Mouse (Mus musculus) forebrain, embryonic 11.5 days (tissue): ENCODE results near the gene Rprd1b. TPM values are rescaled to one million over a fixed set of nuclear protein-coding genes. Genes with fewer than 3 reads are reported as not detected.

Source experiments
- ATAC-seq: fragments of 200-750 bp; cut with Nextera tagmentation; replicated peaks from 2 replicates; pipeline ENCODE4 v1.8.0; 2017; ENCODE audit warnings: moderate TSS enrichment; ENCODE audit not compliant: low FRiP score
- DNase-seq: peaks from one replicate; pipeline ENCODE4 v3.0.0-alpha.2; 2017; ENCODE audit warnings: low spot score
- H3K27ac ChIP-seq: fragments of 300-500 bp; sonication (generic); 2 replicates; pipeline ENCODE4 v1.5.1; 2014; ENCODE audit warnings: low read depth, low read length
- H3K27me3 ChIP-seq: fragments of 300-500 bp; sonication (generic); 2 replicates; pipeline ENCODE4 v1.6.1; 2014; ENCODE audit warnings: mild to moderate bottlenecking, low read length, mixed read lengths; ENCODE audit not compliant: control insufficient read depth, insufficient read depth
- H3K36me3 ChIP-seq: fragments of 300-500 bp; sonication (generic); 2 replicates; pipeline ENCODE4 v1.6.1; 2014; ENCODE audit warnings: mild to moderate bottlenecking, low read length, moderate library complexity, mixed read lengths; ENCODE audit not compliant: control insufficient read depth, insufficient read depth
- H3K4me1 ChIP-seq: fragments of 300-500 bp; sonication (generic); replicated peaks from 2 replicates; pipeline ENCODE4 v1.6.1; 2014; ENCODE audit warnings: low read length, mixed read lengths; ENCODE audit not compliant: control insufficient read depth, insufficient read depth
- H3K4me2 ChIP-seq: fragments of 300-500 bp; sonication (generic); 2 replicates; pipeline ENCODE4 v1.6.1; 2014; ENCODE audit warnings: low read depth, mild to moderate bottlenecking, low read length, moderate library complexity, mixed read lengths; ENCODE audit not compliant: severe bottlenecking
- H3K4me3 ChIP-seq: fragments of 300-500 bp; sonication (generic); 2 replicates; pipeline ENCODE4 v1.5.1; 2014; ENCODE audit warnings: low read depth, low read length
- H3K9ac ChIP-seq: fragments of 300-500 bp; sonication (generic); 2 replicates; pipeline ENCODE4 v1.6.1; 2014; ENCODE audit warnings: low read length
- H3K9me3 ChIP-seq: fragments of 300-500 bp; sonication (generic); 2 replicates; pipeline ENCODE4 v1.6.1; 2016; ENCODE audit warnings: low read length, mixed read lengths; ENCODE audit not compliant: control insufficient read depth
- WGBS: fragments of 180-500 bp; shearing (Covaris S2); extraction: QIAGEN DNeasy Blood & Tissue Kit; methylation state at CpG from one replicate; pipeline ENCODE4 v1.1.7; 2014; 5-methylcytosine and 5-hydroxymethylcytosine counted together
- polyA plus RNA-seq: library from polyadenylated mRNA; unstranded; fragments of >200 nt; fragmentation: Nextera tagmentation; extraction: Ambion mirVana; gene quantifications from 2 replicates; pipeline ENCODE4 v1.2.1, GENCODE M21; 2014

The Rprd1b gene
- polyA plus RNA-seq, 1 experiment from 2014 or later: 65.6 TPM

- Histone ChIP-seq H3K36me3 (peaks cover 2% of the 10 kb centered on the region; the same call in 1 of the 2 replicates), H3K4me3 (no peak overlapping the region), H3K4me2 (no peak overlapping the region), H3K4me1 (no peaks in the 10 kb centered on the region), H3K27me3 (no peaks in the 10 kb centered on the region), H3K9me3 (no peaks in the 10 kb centered on the region), H3K27ac (no peak overlapping the region), H3K9ac (no peak overlapping the region)
- DNase-seq: peak; percentile 45
- 74% methylated on average over 3 of the region's 3 CpGs for WGBS
- no peak for ATAC-seq
Measured at GRCm38 (mm10) chr2:158064571-158065048, 36.3 kb downstream of the Rprd1b start.

- Histone ChIP-seq H3K9me3 (no peaks in the 10 kb centered on the region), H3K9ac (no peak overlapping the region), H3K36me3 (peaks cover 2% of the 10 kb centered on the region; the same call in 1 of the 2 replicates), H3K27ac (no peak overlapping the region), H3K4me2 (no peak overlapping the region), H3K27me3 (no peaks in the 10 kb centered on the region), H3K4me3 (no peak overlapping the region), H3K4me1 (no peaks in the 10 kb centered on the region)
- WGBS: 93% methylated on average over 5 of the region's 5 CpGs
- ATAC-seq (no peak), DNase-seq (peak; percentile 25)
Measured at GRCm38 (mm10) chr2:158065064-158065463, 36.8 kb downstream of the Rprd1b start.

- no peaks in the 10 kb centered on the region for H3K4me1 ChIP-seq
- peaks cover 2% of the 10 kb centered on the region; the same call in 1 of the 2 replicates for H3K36me3 ChIP-seq
- H3K4me3 ChIP-seq: no peak overlapping the region
- peak; percentile 15 for DNase-seq
- H3K9me3 ChIP-seq: no peaks in the 10 kb centered on the region
- ATAC-seq: no peak
- no peak overlapping the region for H3K4me2 ChIP-seq
- H3K9ac ChIP-seq: no peak overlapping the region
- H3K27ac ChIP-seq: no peak overlapping the region
- H3K27me3 ChIP-seq: no peaks in the 10 kb centered on the region
Measured at GRCm38 (mm10) chr2:158066456-158066855, 38.2 kb downstream of the Rprd1b start.

DNA sequence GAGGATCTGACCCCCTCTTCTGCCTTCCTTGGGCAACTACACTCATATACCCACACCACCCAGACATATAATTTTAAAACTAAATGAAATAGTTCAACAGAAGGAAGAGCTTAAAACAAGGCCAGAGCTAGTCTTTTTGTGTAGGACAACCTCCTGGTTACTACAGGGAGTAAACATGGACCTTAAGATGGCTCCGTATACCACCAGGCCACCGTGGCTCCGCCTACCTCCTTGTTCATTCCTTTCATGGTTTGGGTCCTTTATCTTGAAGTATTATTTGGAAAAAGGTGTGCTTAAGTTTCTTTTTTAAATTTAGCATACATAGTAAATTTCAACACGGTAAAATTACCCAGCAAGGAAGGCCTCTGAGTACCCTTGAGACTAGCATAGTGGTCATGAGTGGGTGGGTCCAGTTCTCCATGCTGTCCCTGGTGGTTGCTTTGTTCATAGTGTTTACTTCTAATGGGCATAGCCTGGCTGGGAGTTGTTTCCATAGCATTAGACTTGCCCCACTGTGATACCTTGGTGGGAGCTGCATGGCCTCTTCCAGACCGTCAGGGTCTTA lies 39.0 kb downstream of the Rprd1b start:
- Histone ChIP-seq H3K4me3 (no peak overlapping the region), H3K9me3 (no peaks in the 10 kb centered on the region), H3K4me1 (no peaks in the 10 kb centered on the region), H3K27ac (no peak overlapping the region), H3K9ac (no peak overlapping the region), H3K27me3 (no peaks in the 10 kb centered on the region), H3K4me2 (no peak overlapping the region), H3K36me3 (peaks cover 2% of the 10 kb centered on the region; the same call in 1 of the 2 replicates)
- no peak for DNase-seq
- 99% methylated on average over 5 of the region's 5 CpGs for WGBS
- ATAC-seq: no peak

DNA sequence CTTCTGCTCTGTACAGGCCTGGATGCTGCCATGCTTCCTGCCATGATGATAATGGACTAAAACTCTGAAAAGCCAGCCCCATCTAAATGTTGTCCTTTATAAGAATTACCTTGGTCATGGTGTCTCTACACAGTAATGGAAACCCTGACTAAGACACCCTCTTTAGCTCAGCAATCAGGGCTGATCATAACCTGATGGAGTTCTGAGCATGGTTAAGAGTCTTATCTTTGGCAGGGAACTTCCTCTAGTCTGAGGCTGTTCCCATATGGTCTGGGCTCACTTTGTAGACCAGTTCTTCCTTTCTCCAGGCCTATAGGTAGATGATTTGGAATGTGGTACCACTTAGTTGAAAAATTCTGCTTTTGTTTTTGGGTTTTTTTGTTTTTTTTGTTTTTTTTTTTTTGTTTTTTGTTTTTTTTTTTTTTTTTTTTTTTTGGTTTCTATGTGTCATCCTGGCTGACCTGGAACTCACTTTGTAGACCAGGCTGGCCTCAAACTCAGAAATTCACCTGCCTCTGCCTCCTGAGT lies 40.2 kb downstream of the Rprd1b start:
- DNase-seq (peak; percentile 2), ATAC-seq (no peak)
- Histone ChIP-seq H3K4me2 (no peak overlapping the region), H3K9me3 (no peaks in the 10 kb centered on the region), H3K27me3 (no peaks in the 10 kb centered on the region), H3K4me3 (no peak overlapping the region), H3K36me3 (peaks cover 2% of the 10 kb centered on the region; the same call in 1 of the 2 replicates), H3K4me1 (no peaks in the 10 kb centered on the region), H3K9ac (no peak overlapping the region), H3K27ac (no peak overlapping the region)

DNA sequence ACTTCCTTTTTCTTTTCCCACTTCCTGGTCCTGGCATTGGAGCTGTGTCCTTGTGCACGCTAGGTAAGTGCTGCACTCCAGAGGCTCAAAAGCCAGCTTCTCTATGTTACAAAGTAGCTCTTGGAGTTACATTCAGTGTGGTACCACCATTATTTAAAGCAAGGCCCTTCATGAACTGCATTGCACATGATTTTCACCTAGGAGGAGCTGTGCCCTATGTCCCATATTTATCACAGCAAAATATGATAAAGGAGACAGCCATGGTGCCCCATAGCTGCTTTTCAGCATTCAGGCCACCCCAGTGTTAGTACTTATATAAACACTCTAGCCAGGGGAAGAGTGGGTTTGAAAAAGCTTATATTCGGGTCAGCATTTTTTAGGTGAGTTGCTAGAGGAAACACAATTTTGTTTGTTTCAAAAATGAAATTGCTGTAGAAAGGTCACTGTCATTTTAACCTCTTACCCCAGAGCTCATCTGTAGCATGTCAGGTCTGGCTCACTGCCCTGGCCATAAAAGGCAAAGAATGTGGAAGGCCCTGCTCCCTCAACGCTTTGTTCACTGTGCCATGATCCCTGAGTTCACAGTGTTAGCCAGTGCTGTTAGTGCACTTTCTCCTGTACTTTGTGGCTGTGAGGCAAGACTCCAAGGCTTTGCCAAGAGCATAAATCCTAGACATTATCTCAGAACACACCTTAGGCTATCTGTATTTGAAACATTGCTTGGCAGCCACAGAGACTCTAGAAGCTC lies 42.8 kb downstream of the Rprd1b start:
- Histone ChIP-seq H3K4me3 (no peak overlapping the region), H3K9me3 (no peaks in the 10 kb centered on the region), H3K36me3 (peaks cover 2% of the 10 kb centered on the region; the same call in 1 of the 2 replicates), H3K4me1 (no peaks in the 10 kb centered on the region), H3K27me3 (no peaks in the 10 kb centered on the region), H3K4me2 (no peak overlapping the region), H3K9ac (no peak overlapping the region), H3K27ac (no peak overlapping the region)
- no peak for ATAC-seq
- peak; percentile 19 for DNase-seq
- 91% methylated on average over 3 of the region's 3 CpGs for WGBS

DNA sequence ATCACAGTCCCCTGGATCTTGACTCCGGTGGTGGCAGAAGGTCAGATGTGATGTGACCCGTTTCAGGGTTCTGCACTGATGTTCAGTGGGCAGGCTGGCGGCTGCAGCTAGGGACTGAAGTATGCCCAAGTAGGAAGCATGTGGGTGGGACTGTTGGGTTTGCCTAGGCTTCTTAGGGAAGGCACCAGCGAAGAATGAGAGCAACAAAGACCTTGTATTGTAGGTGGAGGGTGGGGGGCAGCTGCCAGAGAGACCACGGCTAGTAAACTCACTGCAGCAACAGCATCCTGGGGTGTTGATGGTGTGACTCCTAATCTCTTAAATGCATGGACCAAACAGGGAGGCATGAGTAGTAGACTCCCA lies 43.3 kb downstream of the Rprd1b start:
- H3K9ac ChIP-seq: no peak overlapping the region
- no peaks in the 10 kb centered on the region for H3K9me3 ChIP-seq
- peak; percentile 19 for DNase-seq
- H3K4me1 ChIP-seq: no peaks in the 10 kb centered on the region
- no peak overlapping the region for H3K4me2 ChIP-seq
- peaks cover 2% of the 10 kb centered on the region; the same call in 1 of the 2 replicates for H3K36me3 ChIP-seq
- no peak overlapping the region for H3K27ac ChIP-seq
- ATAC-seq: no peak
- no peak overlapping the region for H3K4me3 ChIP-seq
- H3K27me3 ChIP-seq: no peaks in the 10 kb centered on the region
- WGBS: 93% methylated on average over 5 of the region's 5 CpGs

DNA sequence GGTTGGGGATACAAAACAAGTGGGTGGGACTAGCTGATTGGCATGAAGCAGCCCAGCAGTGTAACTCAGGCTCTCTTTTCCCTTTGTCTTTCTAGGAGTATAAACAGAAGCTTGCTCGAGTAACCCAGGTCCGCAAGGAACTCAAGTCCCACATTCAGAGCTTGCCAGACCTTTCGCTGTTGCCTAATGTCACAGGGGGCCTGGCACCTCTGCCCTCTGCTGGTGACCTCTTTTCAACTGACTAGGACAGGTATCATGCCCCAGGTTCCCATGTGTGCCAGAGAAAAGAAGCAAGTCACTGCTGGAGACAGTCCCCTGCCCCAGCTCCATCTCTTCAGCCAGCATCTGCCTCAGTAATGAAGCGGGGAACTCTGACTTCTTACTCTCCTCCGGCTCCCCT lies 46.5 kb downstream of the Rprd1b start:
- Histone ChIP-seq H3K27me3 (no peaks in the 10 kb centered on the region), H3K4me3 (no peak overlapping the region), H3K27ac (no peak overlapping the region), H3K9ac (no peak overlapping the region), H3K4me2 (no peak overlapping the region), H3K9me3 (no peaks in the 10 kb centered on the region), H3K36me3 (no peaks in the 10 kb centered on the region; the same call in 1 of the 2 replicates), H3K4me1 (no peaks in the 10 kb centered on the region)
- 90% methylated on average over 5 of the region's 5 CpGs for WGBS
- ATAC-seq (no peak), DNase-seq (peak; percentile 15)
